Mouse (Mus musculus): Measurements from ENCODE around the gene Hmgcl.

GRCm38 (mm10) chr4:135955886-135956285, 9.6 kb downstream of the Hmgcl start:
- no peak for TF ChIP-seq CTCF (IDR thresholded peaks at IDR 0.05; ENCODE audit: extremely low read depth, insufficient read length, insufficient replicate concordance, low read depth, low read length)
- no peak for TF ChIP-seq POLR2A (IDR thresholded peaks at IDR 0.05; ENCODE audit: low read depth, low read length)
